Mouse (Mus musculus) forebrain, embryonic 14.5 days (tissue): ENCODE data around the gene Cd63. TPM values are rescaled to one million over a fixed set of nuclear protein-coding genes. Genes with fewer than 3 reads are reported as not detected.

Source experiments
- ATAC-seq: fragments of 200-750 bp; cut with Nextera tagmentation; 2 replicates; pipeline ENCODE4 v1.8.0; 2017; ENCODE audit warnings: mild to moderate bottlenecking, moderate library complexity
- DNase-seq: peaks from one replicate; pipeline ENCODE4 v3.0.0-alpha.2; 2015; ENCODE audit warnings: low spot score
- H3K27ac ChIP-seq: fragments of 300-500 bp; sonication (generic); 2 replicates; pipeline ENCODE4 v1.5.1; 2014; ENCODE audit warnings: low read depth, mild to moderate bottlenecking, control low read depth, low read length, moderate library complexity
- H3K27me3 ChIP-seq: fragments of 300-500 bp; sonication (generic); replicated peaks from 2 replicates; pipeline ENCODE4 v1.6.1; 2014; ENCODE audit warnings: low read length, control low read depth, mixed read lengths; ENCODE audit not compliant: control insufficient read depth, insufficient read depth
- H3K36me3 ChIP-seq: fragments of 300-500 bp; sonication (generic); 2 replicates; pipeline ENCODE4 v1.6.1; 2014; ENCODE audit warnings: low read length, control low read depth; ENCODE audit not compliant: control insufficient read depth, insufficient read depth
- H3K4me1 ChIP-seq: fragments of 300-500 bp; sonication (generic); 2 replicates; pipeline ENCODE4 v1.6.1; 2014; ENCODE audit warnings: antibody characterized with exemption, low read length, control low read depth; ENCODE audit not compliant: control insufficient read depth, insufficient read depth
- H3K4me2 ChIP-seq: fragments of 300-500 bp; sonication (generic); 2 replicates; pipeline ENCODE4 v1.6.1; 2014; ENCODE audit warnings: mild to moderate bottlenecking, control low read depth, low read length
- H3K4me3 ChIP-seq: fragments of 300-500 bp; sonication (generic); 2 replicates; pipeline ENCODE4 v1.5.1; 2014; ENCODE audit warnings: low read depth, low read length, control low read depth
- H3K9ac ChIP-seq: fragments of 300-500 bp; sonication (generic); 2 replicates; pipeline ENCODE4 v1.6.1; 2014; ENCODE audit warnings: mild to moderate bottlenecking, low read length, control low read depth, moderate library complexity
- H3K9me3 ChIP-seq: fragments of 300-500 bp; sonication (generic); replicated peaks from 2 replicates; pipeline ENCODE4 v1.6.1; 2016; ENCODE audit warnings: low read length, control low read depth, mixed read lengths; ENCODE audit not compliant: control insufficient read depth
- WGBS: fragments of 180-500 bp; shearing (Covaris S2); extraction: QIAGEN DNeasy Blood & Tissue Kit; methylation state at CpG from one replicate; pipeline ENCODE4 v1.1.7; 2014; 5-methylcytosine and 5-hydroxymethylcytosine counted together
- polyA plus RNA-seq: library from polyadenylated mRNA; unstranded; fragments of >200 nt; fragmentation: Nextera tagmentation; extraction: Ambion mirVana; gene quantifications from 2 replicates; pipeline ENCODE4 v1.2.1, GENCODE M21; 2014

Cd63 gene
- polyA plus RNA-seq, 1 experiment from 2014 or later: 122 TPM

GRCm38 (mm10) chr10:128929638-128930378, 29.0 kb downstream of the Cd63 start:
- H3K27me3 ChIP-seq: peaks cover 31% of the 10 kb centered on the region
- no peak overlapping the region for H3K9ac ChIP-seq
- no peaks in the 10 kb centered on the region for H3K36me3 ChIP-seq
- H3K9me3 ChIP-seq: no peaks in the 10 kb centered on the region
- no peak overlapping the region for H3K4me2 ChIP-seq
- no peak overlapping the region for H3K27ac ChIP-seq
- peak; percentile 41 for DNase-seq
- H3K4me3 ChIP-seq: no peak overlapping the region
- WGBS: 48% methylated on average over 7 of the region's 7 CpGs
- H3K4me1 ChIP-seq: peaks cover 10% of the 10 kb centered on the region; the same call in 1 of the 2 replicates
- ATAC-seq: no peak; the same call in 1 of the 2 replicates

GRCm38 (mm10) chr10:128931441-128931840, 30.7 kb downstream of the Cd63 start:
- no peak for DNase-seq
- Histone ChIP-seq H3K9ac (no peak overlapping the region), H3K4me1 (peaks cover 10% of the 10 kb centered on the region; the same call in 1 of the 2 replicates), H3K4me3 (no peak overlapping the region), H3K36me3 (no peaks in the 10 kb centered on the region), H3K4me2 (no peak overlapping the region), H3K27ac (no peak overlapping the region), H3K9me3 (no peaks in the 10 kb centered on the region), H3K27me3 (peaks cover 41% of the 10 kb centered on the region)
- no peak for ATAC-seq
- WGBS: 75% methylated on average over 2 of the region's 2 CpGs

GRCm38 (mm10) chr10:128933574-128933973, 32.8 kb downstream of the Cd63 start, which contains the start of gene Itga7:
TSS of gene Itga7 (plus strand) at chr10:128933818.
- H3K4me2 ChIP-seq: peak within 1 kb of the TSS; percentile 69
- no peak within 1 kb of the TSS for H3K27ac ChIP-seq
- H3K9me3 ChIP-seq: no peaks in the 10 kb centered on the region
- under 1% methylated on average over 26 of the region's 26 CpGs for WGBS
- H3K36me3 ChIP-seq: no peaks in the 10 kb centered on the region
- peaks cover 6% of the 10 kb centered on the region; the same call in 1 of the 2 replicates for H3K4me1 ChIP-seq
- peak within 1 kb of the TSS; percentile 54 for H3K9ac ChIP-seq
- H3K4me3 ChIP-seq: peak within 1 kb of the TSS; percentile 38
- peak; percentile 77 for ATAC-seq
- peaks cover 41% of the 10 kb centered on the region for H3K27me3 ChIP-seq
- DNase-seq: peak; percentile 41

GRCm38 (mm10) chr10:128933976-128934721, 33.4 kb downstream of the Cd63 start:
- peak overlapping the region; percentile 54 for H3K9ac ChIP-seq
- no peaks in the 10 kb centered on the region for H3K36me3 ChIP-seq
- DNase-seq: no peak
- H3K27ac ChIP-seq: no peak overlapping the region
- H3K4me2 ChIP-seq: peak overlapping the region; percentile 69
- ATAC-seq: peak; percentile 35
- H3K4me1 ChIP-seq: peaks cover 6% of the 10 kb centered on the region; the same call in 1 of the 2 replicates
- H3K9me3 ChIP-seq: no peaks in the 10 kb centered on the region
- peaks cover 41% of the 10 kb centered on the region for H3K27me3 ChIP-seq
- peak overlapping the region; percentile 38 for H3K4me3 ChIP-seq
- WGBS: 2% methylated on average over 21 of the region's 21 CpGs

- Histone ChIP-seq H3K27me3 (peaks cover 41% of the 10 kb centered on the region), H3K9me3 (no peaks in the 10 kb centered on the region), H3K36me3 (no peaks in the 10 kb centered on the region), H3K4me1 (peaks cover 6% of the 10 kb centered on the region; the same call in 1 of the 2 replicates), H3K4me2 (no peak overlapping the region), H3K9ac (no peak overlapping the region), H3K4me3 (no peak overlapping the region), H3K27ac (no peak overlapping the region)
- WGBS: 70% methylated on average over 7 of the region's 7 CpGs
- DNase-seq (no peak), ATAC-seq (no peak)
These were observed 34.4 kb downstream of the Cd63 start for GRCm38 (mm10) chr10:128934997-128935787.

- no peaks in the 10 kb centered on the region for H3K9me3 ChIP-seq
- WGBS: 70% methylated on average over 8 of the region's 8 CpGs
- no peak for ATAC-seq
- no peak for DNase-seq
- H3K27ac ChIP-seq: no peak overlapping the region
- H3K4me1 ChIP-seq: peaks cover 6% of the 10 kb centered on the region; the same call in 1 of the 2 replicates
- no peak overlapping the region for H3K4me3 ChIP-seq
- H3K9ac ChIP-seq: no peak overlapping the region
- H3K4me2 ChIP-seq: no peak overlapping the region
- peaks cover 41% of the 10 kb centered on the region for H3K27me3 ChIP-seq
- H3K36me3 ChIP-seq: no peaks in the 10 kb centered on the region
These were observed 35.1 kb downstream of the Cd63 start for GRCm38 (mm10) chr10:128935826-128936440.

GRCm38 (mm10) chr10:128937756-128938390, 37.1 kb downstream of the Cd63 start:
- Histone ChIP-seq H3K4me1 (peaks cover 6% of the 10 kb centered on the region; the same call in 1 of the 2 replicates), H3K27ac (no peak overlapping the region), H3K9ac (no peak overlapping the region), H3K4me2 (no peak overlapping the region), H3K27me3 (peaks cover 24% of the 10 kb centered on the region), H3K36me3 (no peaks in the 10 kb centered on the region), H3K4me3 (no peak overlapping the region), H3K9me3 (no peaks in the 10 kb centered on the region)
- 75% methylated on average over 12 of the region's 12 CpGs for WGBS
- DNase-seq (no peak), ATAC-seq (no peak)

- Histone ChIP-seq H3K4me1 (peaks cover 2% of the 10 kb centered on the region; the same call in 1 of the 2 replicates), H3K27me3 (peaks cover 18% of the 10 kb centered on the region), H3K4me2 (no peak overlapping the region), H3K27ac (no peak overlapping the region), H3K36me3 (no peaks in the 10 kb centered on the region), H3K9ac (no peak overlapping the region), H3K4me3 (no peak overlapping the region), H3K9me3 (no peaks in the 10 kb centered on the region)
- DNase-seq (no peak), ATAC-seq (no peak)
- WGBS: 80% methylated on average over 9 of the region's 9 CpGs
These were observed 37.7 kb downstream of the Cd63 start for GRCm38 (mm10) chr10:128938457-128938856.
